Mouse (Mus musculus) intestine, postnatal 0 days (tissue): Measurements from ENCODE around the gene Cs. TPM values are rescaled to one million over a fixed set of nuclear protein-coding genes. Genes with fewer than 3 reads are reported as not detected.

Experiments used
- ATAC-seq: fragments of 200-750 bp; cut with Nextera tagmentation; 2 replicates; pipeline ENCODE4 v1.8.0; 2017; ENCODE audit warnings: mild to moderate bottlenecking, moderate TSS enrichment, moderate library complexity
- H3K27ac ChIP-seq: fragments of 300-500 bp; sonication (generic); 2 replicates; pipeline ENCODE4 v1.5.1; 2014; ENCODE audit warnings: mild to moderate bottlenecking, low read depth, low read length, moderate library complexity
- H3K27me3 ChIP-seq: fragments of 300-500 bp; sonication (generic); replicated peaks from 2 replicates; pipeline ENCODE4 v1.6.1; 2014; ENCODE audit warnings: low read length, mixed read lengths; ENCODE audit not compliant: control insufficient read depth, insufficient read depth
- H3K36me3 ChIP-seq: fragments of 300-500 bp; sonication (generic); 2 replicates; pipeline ENCODE4 v1.6.1; 2014; ENCODE audit warnings: mild to moderate bottlenecking, moderate library complexity; ENCODE audit not compliant: control insufficient read depth, insufficient read depth
- H3K4me1 ChIP-seq: fragments of 300-500 bp; sonication (generic); replicated peaks from 2 replicates; pipeline ENCODE4 v1.6.1; 2014; ENCODE audit warnings: antibody characterized with exemption, low read length, mixed read lengths; ENCODE audit not compliant: control insufficient read depth, insufficient read depth
- H3K4me2 ChIP-seq: fragments of 300-500 bp; sonication (generic); replicated peaks from 2 replicates; pipeline ENCODE4 v1.6.1; 2014; ENCODE audit warnings: low read depth, mild to moderate bottlenecking, moderate library complexity
- H3K4me3 ChIP-seq: fragments of 300-500 bp; sonication (generic); 2 replicates; pipeline ENCODE4 v1.5.1; 2014; ENCODE audit warnings: low read depth, low read length
- H3K9ac ChIP-seq: fragments of 300-500 bp; sonication (generic); 2 replicates; pipeline ENCODE4 v1.6.1; 2014; ENCODE audit warnings: mild to moderate bottlenecking, low read depth, low read length
- H3K9me3 ChIP-seq: fragments of 300-500 bp; sonication (generic); 2 replicates; pipeline ENCODE4 v1.6.1; 2016; ENCODE audit warnings: mixed run types; ENCODE audit not compliant: control insufficient read depth
- CTCF ChIP-seq: sonication (generic); IDR thresholded peaks from 2 replicates; pipeline ENCODE4 v1.5.1; 2016; ENCODE audit warnings: low read depth, mild to moderate bottlenecking, control low read depth, antibody characterized with exemption, moderate library complexity
- WGBS: fragments of 180-500 bp; shearing (Covaris S2); extraction: QIAGEN DNeasy Blood & Tissue Kit; methylation state at CpG from one replicate; pipeline ENCODE4 v1.1.7; 2014; 5-methylcytosine and 5-hydroxymethylcytosine counted together
- polyA plus RNA-seq: library from polyadenylated mRNA; unstranded; fragments of >200 nt; fragmentation: Nextera tagmentation; extraction: Ambion mirVana; gene quantifications from 2 replicates; pipeline ENCODE4 v1.2.1, GENCODE M21; 2015

Gene Cs
- polyA plus RNA-seq, 1 experiment from 2014 or later = 266 TPM

DNA sequence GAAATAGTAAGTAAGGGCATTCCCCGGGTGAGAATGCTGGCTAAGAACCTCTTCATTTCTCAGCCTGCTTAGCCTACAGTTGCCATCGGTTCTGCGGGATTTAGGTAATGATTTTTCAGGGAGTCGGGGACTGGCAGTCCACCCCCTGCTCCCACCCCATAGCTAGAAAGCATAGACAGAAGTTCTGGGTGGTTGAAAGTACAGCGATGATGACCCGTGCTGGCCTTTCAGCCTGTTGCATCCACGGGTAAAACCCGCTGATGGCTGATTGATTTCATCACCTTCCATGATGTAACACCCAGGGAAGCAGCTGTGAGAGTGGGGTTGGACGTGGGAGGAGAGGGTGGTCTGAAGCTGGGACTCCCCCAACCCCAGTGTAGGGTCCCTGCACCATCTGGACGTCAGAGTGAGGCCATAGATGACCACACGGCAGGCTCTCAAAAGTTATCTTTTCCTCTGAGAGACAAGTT is 38.8 kb upstream of the Cs start, which contains the start of gene Il23a:
Il23a (minus strand) TSS at position 51 of the 470 bp plus-strand sequence.
- no peak within 1 kb of the TSS for H3K27ac ChIP-seq
- H3K4me1 ChIP-seq = no peaks in the 10 kb centered on the region
- no peak within 1 kb of the TSS for H3K4me2 ChIP-seq
- H3K36me3 ChIP-seq = no peaks in the 10 kb centered on the region
- ATAC-seq = no peak
- H3K27me3 ChIP-seq = no peaks in the 10 kb centered on the region
- H3K9me3 ChIP-seq = no peaks in the 10 kb centered on the region
- no peak within 1 kb of the TSS for H3K4me3 ChIP-seq
- WGBS = 79% methylated on average over 11 of the region's 11 CpGs
- H3K9ac ChIP-seq = no peak within 1 kb of the TSS
- no peak for TF ChIP-seq CTCF

DNA sequence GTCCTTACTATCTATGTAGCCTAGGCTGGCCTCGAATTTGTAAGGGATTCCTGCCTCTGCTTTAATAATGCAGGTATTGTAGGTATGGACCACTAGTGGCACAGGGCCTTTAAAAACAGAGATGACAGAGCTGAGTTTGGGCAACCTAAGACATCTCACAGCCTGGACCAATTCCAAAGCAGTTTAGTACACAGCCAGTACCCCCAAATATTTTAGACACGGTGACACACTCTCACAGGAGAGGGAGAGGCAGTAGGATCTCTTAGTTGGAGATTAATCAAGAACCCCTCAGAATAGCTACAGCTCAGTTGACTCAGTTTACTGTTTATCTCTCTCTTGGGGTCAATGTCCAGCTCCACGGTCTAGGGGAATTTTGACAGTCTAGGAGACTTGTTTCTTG is 35.2 kb upstream of the Cs start:
- WGBS = 22% methylated on average over 3 of the region's 3 CpGs
- no peaks in the 10 kb centered on the region for H3K9me3 ChIP-seq
- peak overlapping the region; percentile 85 for H3K4me2 ChIP-seq
- no peak for ATAC-seq
- peak overlapping the region; percentile 65 for H3K4me3 ChIP-seq
- 0 out of 2 replicates have a peak, but pooled peaks cover 5% of the 10 kb centered on the region for H3K4me1 ChIP-seq
- H3K27ac ChIP-seq = peak overlapping the region; percentile 92; the same call in 1 of the 2 replicates
- no peaks in the 10 kb centered on the region for H3K27me3 ChIP-seq
- TF ChIP-seq CTCF = no peak
- peak overlapping the region; percentile 84 for H3K9ac ChIP-seq
- H3K36me3 ChIP-seq = no peaks in the 10 kb centered on the region

DNA sequence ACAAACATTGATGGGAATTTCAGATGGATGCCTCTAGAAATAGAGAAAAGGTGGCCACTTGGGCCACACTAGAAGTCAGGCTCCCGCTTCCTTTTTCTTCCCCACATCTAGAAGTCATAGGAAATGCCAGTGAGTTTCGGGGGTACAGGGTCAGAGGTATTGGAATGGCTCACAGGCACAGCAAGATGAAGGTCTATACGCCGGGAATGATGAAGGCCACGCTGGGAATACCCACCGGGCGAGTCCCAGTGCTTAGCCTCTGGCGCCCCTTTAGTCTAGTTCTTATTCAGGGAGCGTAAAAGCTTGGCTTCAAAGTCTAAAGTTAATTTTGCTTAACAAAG is 34.8 kb upstream of the Cs start:
- peak overlapping the region; percentile 92 for H3K27ac ChIP-seq
- no peaks in the 10 kb centered on the region for H3K27me3 ChIP-seq
- peaks cover under 1% of the 10 kb centered on the region; the same call in 1 of the 2 replicates for H3K36me3 ChIP-seq
- H3K9me3 ChIP-seq = no peaks in the 10 kb centered on the region
- H3K9ac ChIP-seq = peak overlapping the region; percentile 84
- H3K4me3 ChIP-seq = peak overlapping the region; percentile 65
- peak overlapping the region; percentile 85 for H3K4me2 ChIP-seq
- peak; percentile 42 for ATAC-seq
- under 1% methylated on average over 9 of the region's 9 CpGs for WGBS
- 0 out of 2 replicates have a peak, but pooled peaks cover 5% of the 10 kb centered on the region for H3K4me1 ChIP-seq
- TF ChIP-seq CTCF = no peak

DNA sequence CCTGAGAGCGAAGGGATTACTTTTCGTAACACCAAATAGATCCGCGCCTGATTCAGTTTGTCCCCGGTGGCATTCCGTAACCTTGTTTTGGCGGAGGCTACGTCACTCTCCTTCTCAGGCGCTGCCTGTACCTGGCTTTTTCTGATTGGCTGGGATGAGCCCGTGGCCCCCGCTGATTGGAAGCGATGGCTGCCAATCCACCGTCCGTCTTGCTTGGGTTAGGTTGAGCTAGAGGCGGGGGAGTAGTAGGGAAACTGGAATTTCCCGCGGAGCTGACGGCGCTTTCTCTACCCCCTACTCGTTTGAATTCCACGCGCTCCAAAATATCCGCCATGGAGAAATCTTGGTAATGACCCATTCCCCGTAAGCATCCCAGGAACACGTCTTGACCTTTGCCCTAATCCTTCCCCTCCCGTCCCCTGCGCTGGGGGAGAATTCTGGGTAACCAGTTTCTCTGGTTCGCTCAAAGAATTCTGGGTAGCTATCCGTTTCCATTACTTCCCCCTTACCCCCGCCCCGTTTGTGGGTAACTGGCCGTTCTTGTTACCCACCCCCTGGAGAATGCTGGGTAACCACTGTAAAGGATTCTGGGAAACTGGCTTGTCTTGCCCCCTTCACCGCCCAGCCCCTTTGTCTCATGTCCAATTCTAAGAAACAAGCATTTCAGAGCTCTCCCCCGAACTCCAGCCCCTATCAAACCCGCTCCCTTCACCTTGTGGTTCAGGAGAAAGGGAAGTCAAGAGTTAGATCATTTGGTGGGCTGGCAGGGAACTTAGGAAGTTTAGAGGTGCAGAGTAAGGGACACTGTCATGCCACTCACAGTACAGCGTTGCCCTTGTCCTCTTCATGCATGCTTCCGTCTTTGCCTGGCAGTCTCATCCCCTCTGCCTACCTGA is 34.2 kb upstream of the Cs start, which contains the start of gene Pan2:
Pan2 (plus strand) TSS at position 210 of the 896 bp plus-strand sequence.
- Histone ChIP-seq H3K36me3 (peaks cover 6% of the 10 kb centered on the region), H3K4me2 (peak within 1 kb of the TSS; percentile 85), H3K9me3 (no peaks in the 10 kb centered on the region), H3K4me3 (peak within 1 kb of the TSS; percentile 65), H3K27ac (peak within 1 kb of the TSS; percentile 92), H3K27me3 (no peaks in the 10 kb centered on the region), H3K9ac (peak within 1 kb of the TSS; percentile 84), H3K4me1 (0 out of 2 replicates have a peak, but pooled peaks cover 5% of the 10 kb centered on the region)
- WGBS = 1% methylated on average over 37 of the region's 37 CpGs
- no peak for TF ChIP-seq CTCF
- ATAC-seq = peak; percentile 98

DNA sequence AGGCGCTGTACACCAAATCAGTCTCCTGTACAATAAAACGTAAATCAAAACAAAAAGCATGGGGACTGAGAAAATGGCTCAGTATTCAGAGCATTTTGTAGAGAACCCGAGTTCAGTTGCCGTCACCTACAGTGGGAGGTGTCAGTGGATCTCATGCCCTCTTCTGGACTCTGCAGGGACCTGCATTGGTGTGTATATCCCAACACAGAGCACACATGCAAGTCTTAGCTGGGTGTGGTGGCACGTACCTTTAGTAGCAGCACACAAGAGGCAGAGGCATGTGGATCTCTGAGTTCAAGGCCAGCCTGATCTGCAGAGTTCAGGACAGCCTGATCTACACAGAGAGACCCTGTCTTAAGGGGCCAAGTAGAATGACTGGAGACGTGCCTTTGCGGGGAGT is 27.9 kb upstream of the Cs start:
- Histone ChIP-seq H3K9ac (no peak overlapping the region), H3K4me3 (no peak overlapping the region), H3K4me1 (0 out of 2 replicates have a peak, but pooled peaks cover 1% of the 10 kb centered on the region), H3K36me3 (peaks cover 58% of the 10 kb centered on the region), H3K9me3 (no peaks in the 10 kb centered on the region), H3K4me2 (no peak overlapping the region), H3K27me3 (no peaks in the 10 kb centered on the region), H3K27ac (no peak overlapping the region; the same call in 1 of the 2 replicates)
- 0 out of 2 replicates have a peak, but pooled peaks have one; percentile 3 for TF ChIP-seq CTCF
- 89% methylated on average over 7 of the region's 7 CpGs for WGBS
- ATAC-seq = no peak

DNA sequence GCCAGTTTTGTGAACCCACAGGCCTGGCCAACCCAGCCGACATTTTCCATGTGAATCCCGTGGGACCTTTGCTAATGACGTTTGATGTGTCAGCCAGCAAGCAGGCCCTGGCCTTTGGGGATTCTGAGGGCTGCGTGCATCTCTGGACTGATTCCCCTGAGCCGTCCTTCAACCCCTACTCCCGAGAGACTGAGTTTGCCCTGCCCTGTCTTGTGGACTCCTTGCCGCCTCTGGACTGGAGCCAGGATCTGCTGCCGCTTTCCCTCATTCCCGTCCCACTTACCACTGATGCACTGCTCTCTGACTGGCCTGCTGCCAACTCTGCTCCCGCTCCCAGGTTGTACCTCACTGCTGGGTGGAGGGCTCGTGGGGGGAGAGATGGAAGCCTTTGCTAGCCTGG is 27.4 kb upstream of the Cs start:
- Histone ChIP-seq H3K36me3 (peaks cover 64% of the 10 kb centered on the region), H3K9me3 (no peaks in the 10 kb centered on the region), H3K4me1 (no peaks in the 10 kb centered on the region), H3K27me3 (no peaks in the 10 kb centered on the region), H3K27ac (no peak overlapping the region), H3K4me2 (no peak overlapping the region), H3K4me3 (no peak overlapping the region), H3K9ac (no peak overlapping the region)
- 59% methylated on average over 11 of the region's 11 CpGs for WGBS
- no peak for ATAC-seq
- no peak for TF ChIP-seq CTCF
